Mouse (Mus musculus): ENCODE measurements around the gene C87977. TPM values are rescaled to one million over a fixed set of nuclear protein-coding genes. Genes with fewer than 3 reads are reported as not detected.

Gene C87977
- not detected in 2 replicates for polyA plus RNA-seq (2012; rRNA removed)

DNA sequence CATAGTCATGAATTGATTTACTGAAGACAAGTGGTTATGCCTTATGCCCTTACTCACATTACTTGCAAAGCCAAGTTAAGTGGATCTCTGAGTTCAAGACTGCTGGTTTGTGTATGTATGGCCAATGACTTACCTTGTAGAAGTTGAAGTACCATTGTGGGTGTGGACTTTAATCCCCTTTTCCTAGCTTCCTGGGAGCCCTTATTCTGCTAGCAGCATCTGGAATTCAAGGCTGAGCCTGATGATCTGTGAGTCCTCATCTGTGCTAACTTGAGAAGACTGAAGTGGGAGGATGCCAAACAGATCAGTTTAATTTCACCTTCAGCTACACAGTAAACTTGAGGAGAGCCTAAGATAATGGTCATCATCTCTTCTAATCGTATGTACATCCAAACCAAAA lies at the start of gene C87977:
Gene C87977 (minus strand): TSS at position 101 of the 400 bp plus-strand sequence.

DNA sequence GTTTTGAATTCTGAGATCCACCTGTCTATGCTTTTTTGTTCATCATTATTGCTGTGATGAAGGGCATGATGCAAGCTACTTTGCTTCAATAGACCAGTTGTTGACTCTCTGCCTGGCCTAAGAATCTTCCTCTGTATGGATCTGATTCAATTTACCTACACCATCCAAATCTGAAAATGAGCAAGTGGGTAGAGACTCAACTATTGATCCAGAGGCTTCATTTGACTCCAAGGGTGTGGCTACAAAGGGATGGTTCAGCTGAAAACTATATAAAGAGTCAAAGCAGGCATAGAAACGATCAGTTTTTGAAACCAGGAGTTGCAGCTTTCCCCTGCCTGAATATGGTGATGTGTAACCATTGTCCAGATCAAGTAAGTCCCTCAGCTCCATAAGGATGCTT lies 22.7 kb downstream of the C87977 start, which contains the start of gene Oog2:
Gene Oog2 (plus strand): TSS at position 301 of the 400 bp plus-strand sequence.

DNA sequence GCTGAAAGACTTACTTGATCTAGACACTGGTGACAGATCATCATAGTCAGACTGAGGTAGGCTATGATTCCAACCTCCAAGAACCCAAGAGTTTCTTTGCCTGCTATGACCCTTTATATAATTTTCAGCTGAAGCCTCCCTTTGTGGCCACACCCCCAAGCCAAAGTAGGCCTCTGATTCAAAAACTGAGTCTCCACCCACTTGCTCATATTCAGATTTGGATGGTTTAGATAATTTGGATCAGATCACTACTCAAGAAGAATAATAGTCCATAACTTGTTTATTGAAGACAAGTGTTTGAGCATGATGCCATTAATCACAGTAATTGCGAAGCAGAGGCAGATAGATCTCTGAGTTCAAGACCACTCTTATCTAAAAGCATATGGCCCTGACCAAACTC lies 50.6 kb downstream of the C87977 start, which contains the start of gene Oog3:
Gene Oog3 (minus strand): TSS at position 101 of the 400 bp plus-strand sequence.

Other genes with a start within 250 kb of the C87977 start
- not detected in 2 replicates for gene Gm13101, start 246.4 kb downstream of the C87977 start, polyA plus RNA-seq (2012; rRNA removed)
- not detected in 2 replicates for gene Pramef17, start 218.9 kb downstream of the C87977 start, polyA plus RNA-seq (2012; rRNA removed)
- gene Pramel4, start 154.2 kb downstream of the C87977 start, polyA plus RNA-seq (2012; rRNA removed): not detected in 2 replicates
- not detected in 2 replicates for gene Gm13102, start 106.8 kb downstream of the C87977 start, polyA plus RNA-seq (2012; rRNA removed)
- not detected in 2 replicates for gene Oog3, start 50.7 kb downstream of the C87977 start, polyA plus RNA-seq (2012; rRNA removed)
- gene Oog2, start 22.6 kb downstream of the C87977 start, polyA plus RNA-seq (2012; rRNA removed): not detected in 2 replicates
- not detected in 2 replicates for gene Pramel5, start 67.2 kb upstream of the C87977 start, polyA plus RNA-seq (2012; rRNA removed)
- gene Gm13128, start 116.9 kb upstream of the C87977 start, polyA plus RNA-seq (2012; rRNA removed): not detected in 2 replicates
- not detected in 2 replicates for gene Gm13119, start 144.6 kb upstream of the C87977 start, polyA plus RNA-seq (2012; rRNA removed)
- gene Pramef20, start 164.6 kb upstream of the C87977 start, polyA plus RNA-seq (2012; rRNA removed): not detected in 2 replicates
- not detected in 2 replicates for gene Pramef12, start 195.1 kb upstream of the C87977 start, polyA plus RNA-seq (2012; rRNA removed)
- not detected in 2 replicates for gene 1700012P22Rik, start 225.5 kb upstream of the C87977 start, polyA plus RNA-seq (2012; rRNA removed)
- not detected in 2 replicates for gene Gm9944, start 240.0 kb upstream of the C87977 start, polyA plus RNA-seq (2012; rRNA removed)

All from colon, adult 2 months (tissue).